Mouse (Mus musculus) stomach, postnatal 0 days (tissue): ENCODE results near the gene Olfr986. TPM values are rescaled to one million over a fixed set of nuclear protein-coding genes. Genes with fewer than 3 reads are reported as not detected.

ENCODE experiments used
- ATAC-seq: fragments of 200-750 bp; cut with Nextera tagmentation; 2 replicates; pipeline ENCODE4 v1.8.0; 2017; ENCODE audit not compliant: low FRiP score, low TSS enrichment
- DNase-seq: peaks from one replicate; pipeline ENCODE4 v3.0.0-alpha.2; 2016; ENCODE audit warnings: low spot score
- H3K27ac ChIP-seq: fragments of 300-500 bp; sonication (generic); replicated peaks from 2 replicates; pipeline ENCODE4 v1.5.1; 2014; ENCODE audit warnings: mild to moderate bottlenecking, control low read depth
- H3K27me3 ChIP-seq: fragments of 300-500 bp; sonication (generic); 2 replicates; pipeline ENCODE4 v1.6.1; 2014; ENCODE audit warnings: low read length; ENCODE audit not compliant: control insufficient read depth, insufficient read depth
- H3K36me3 ChIP-seq: fragments of 300-500 bp; sonication (generic); 2 replicates; pipeline ENCODE4 v1.6.1; 2014; ENCODE audit warnings: low read length, mixed read lengths; ENCODE audit not compliant: control insufficient read depth, insufficient read depth
- H3K4me1 ChIP-seq: fragments of 300-500 bp; sonication (generic); replicated peaks from 2 replicates; pipeline ENCODE4 v1.6.1; 2014; ENCODE audit warnings: antibody characterized with exemption; ENCODE audit not compliant: control insufficient read depth, insufficient read depth
- H3K4me2 ChIP-seq: fragments of 300-500 bp; sonication (generic); replicated peaks from 2 replicates; pipeline ENCODE4 v1.6.1; 2014; ENCODE audit warnings: low read depth, mild to moderate bottlenecking, control low read depth, moderate library complexity
- H3K4me3 ChIP-seq: fragments of 300-500 bp; sonication (generic); 2 replicates; pipeline ENCODE4 v1.5.1; 2014; ENCODE audit warnings: low read depth, low read length, control low read depth
- H3K9ac ChIP-seq: fragments of 300-500 bp; sonication (generic); 2 replicates; pipeline ENCODE4 v1.6.1; 2014; ENCODE audit warnings: mild to moderate bottlenecking, low read length, control low read depth, mixed read lengths
- H3K9me3 ChIP-seq: fragments of 300-500 bp; sonication (generic); 2 replicates; pipeline ENCODE4 v1.6.1; 2016; ENCODE audit warnings: low read length; ENCODE audit not compliant: control insufficient read depth
- CTCF ChIP-seq: IDR thresholded peaks from 2 replicates; pipeline ENCODE4 v1.5.1; 2016; ENCODE audit warnings: antibody characterized with exemption, low read depth, mild to moderate bottlenecking, moderate library complexity
- EP300 ChIP-seq: optimal IDR thresholded peaks from 2 replicates; pipeline ENCODE3; 2016; ENCODE audit warnings: antibody characterized with exemption
- WGBS: fragments of 180-500 bp; shearing (Covaris S2); extraction: QIAGEN DNeasy Blood & Tissue Kit; methylation state at CpG from one replicate; pipeline ENCODE4 v1.1.7; 2014; 5-methylcytosine and 5-hydroxymethylcytosine counted together
- polyA plus RNA-seq: library from polyadenylated mRNA; unstranded; fragments of >200 nt; fragmentation: Nextera tagmentation; extraction: Ambion mirVana; gene quantifications from 2 replicates; pipeline ENCODE4 v1.2.1, GENCODE M21; 2015

Gene Olfr986
- polyA plus RNA-seq, 1 experiment from 2014 or later, result not detected

DNA sequence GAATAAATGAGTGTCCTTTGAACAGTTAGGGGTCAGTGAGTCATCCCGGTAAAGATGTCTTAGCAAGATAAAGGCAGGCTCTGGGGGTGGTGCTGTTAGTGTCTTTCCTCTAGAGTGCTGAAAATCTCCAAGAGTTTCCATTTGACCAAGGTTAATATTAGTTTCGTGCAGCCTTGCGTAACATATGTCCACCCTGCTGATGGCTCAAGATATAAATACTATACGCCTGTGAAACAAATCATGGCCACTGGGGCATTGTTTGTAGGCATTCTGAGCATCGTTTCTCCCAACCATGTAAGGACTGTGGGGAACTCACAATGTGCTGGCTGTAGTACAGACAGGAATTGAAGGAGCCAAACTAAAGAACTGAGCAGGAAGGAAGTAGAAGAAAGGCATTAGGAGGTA lies 25.8 kb downstream of the Olfr986 start:
- H3K9me3 ChIP-seq, result no peaks in the 10 kb centered on the region
- H3K27ac ChIP-seq, result no peak overlapping the region
- no peaks in the 10 kb centered on the region for H3K27me3 ChIP-seq
- DNase-seq (no peak), ATAC-seq (no peak)
- no peak for TF ChIP-seq EP300
- TF ChIP-seq CTCF, result no peak
- peaks cover 7% of the 10 kb centered on the region for H3K36me3 ChIP-seq
- H3K4me3 ChIP-seq, result no peak overlapping the region
- no peaks in the 10 kb centered on the region for H3K4me1 ChIP-seq
- no peak overlapping the region for H3K9ac ChIP-seq
- H3K4me2 ChIP-seq, result no peak overlapping the region
- WGBS, result 79% methylated on average over 5 of the region's 5 CpGs

DNA sequence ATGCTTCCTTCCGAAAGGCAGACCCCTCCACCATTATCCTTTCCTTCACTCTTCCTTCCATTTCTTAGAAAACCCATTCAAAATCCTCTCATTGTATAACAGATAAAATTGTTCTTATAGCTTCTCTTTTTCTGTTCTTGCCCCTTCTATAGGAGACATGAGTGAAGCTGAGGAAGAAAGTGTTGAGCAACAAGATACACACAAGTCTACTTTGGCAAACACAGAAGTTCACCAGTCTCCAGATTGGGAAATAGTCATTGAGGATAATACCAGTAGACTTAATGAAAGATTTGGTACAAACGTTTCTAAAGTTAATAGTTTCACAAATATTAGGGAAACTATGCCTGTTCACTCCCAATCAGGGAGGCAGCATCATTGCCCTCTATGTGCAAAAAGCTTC lies 30.0 kb downstream of the Olfr986 start:
- H3K4me3 ChIP-seq, result no peak overlapping the region
- H3K9me3 ChIP-seq, result no peaks in the 10 kb centered on the region
- DNase-seq (no peak), ATAC-seq (no peak)
- TF ChIP-seq EP300 (no peak), CTCF (no peak)
- H3K27me3 ChIP-seq, result no peaks in the 10 kb centered on the region
- H3K4me1 ChIP-seq, result no peaks in the 10 kb centered on the region
- H3K4me2 ChIP-seq, result no peak overlapping the region
- H3K36me3 ChIP-seq, result peaks cover 8% of the 10 kb centered on the region
- no peak overlapping the region for H3K9ac ChIP-seq
- H3K27ac ChIP-seq, result no peak overlapping the region
- 89% methylated on average over 2 of the region's 2 CpGs for WGBS

DNA sequence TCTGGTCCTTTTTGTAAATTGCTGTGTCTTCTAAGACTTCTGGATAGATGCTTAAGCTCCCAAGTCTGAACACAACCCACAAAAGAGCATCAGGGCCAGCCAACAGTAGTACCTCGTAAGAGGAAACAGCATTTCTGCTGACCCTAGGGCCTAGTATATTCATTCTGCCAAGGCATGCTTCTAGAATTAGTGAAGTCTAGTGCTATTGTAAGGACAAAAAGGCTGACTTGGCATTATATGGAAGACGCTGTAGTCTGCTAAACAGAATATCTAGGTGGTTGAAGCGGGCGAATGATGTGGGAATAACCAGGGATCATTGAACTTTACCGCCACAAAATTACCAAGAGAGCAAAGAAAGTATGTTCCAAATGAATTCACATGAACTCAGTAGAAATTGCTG lies 33.3 kb downstream of the Olfr986 start:
- DNase-seq (no peak), ATAC-seq (no peak)
- no peak overlapping the region for H3K27ac ChIP-seq
- no peak overlapping the region for H3K4me2 ChIP-seq
- H3K4me3 ChIP-seq, result no peak overlapping the region
- H3K4me1 ChIP-seq, result no peaks in the 10 kb centered on the region
- peaks cover 6% of the 10 kb centered on the region for H3K36me3 ChIP-seq
- H3K9me3 ChIP-seq, result no peaks in the 10 kb centered on the region
- TF ChIP-seq CTCF (no peak), EP300 (no peak)
- WGBS, result 93% methylated on average over 5 of the region's 5 CpGs
- H3K27me3 ChIP-seq, result no peaks in the 10 kb centered on the region
- H3K9ac ChIP-seq, result no peak overlapping the region

DNA sequence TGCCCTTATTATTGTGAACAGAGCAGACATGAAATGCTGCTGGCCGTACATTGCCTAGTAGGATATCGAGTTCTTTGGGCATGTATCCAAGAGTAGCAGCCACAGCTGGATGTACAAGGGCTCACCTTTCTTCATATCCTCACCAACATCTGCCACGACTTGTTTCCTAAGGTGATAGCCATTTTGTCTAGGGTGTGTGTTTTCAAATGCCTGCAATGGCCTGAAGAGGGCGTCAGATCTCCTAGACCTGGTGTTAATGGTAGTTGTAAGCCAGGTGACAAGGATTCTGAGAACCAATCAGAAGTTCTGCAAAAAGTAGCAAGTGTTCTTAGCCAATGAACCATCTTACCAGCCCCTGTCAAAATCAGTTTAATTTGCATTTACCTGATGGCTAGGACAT lies 35.9 kb downstream of the Olfr986 start:
- ATAC-seq (no peak), DNase-seq (no peak)
- Histone ChIP-seq H3K4me2 (no peak overlapping the region), H3K9ac (no peak overlapping the region), H3K4me1 (no peaks in the 10 kb centered on the region), H3K27me3 (no peaks in the 10 kb centered on the region), H3K9me3 (no peaks in the 10 kb centered on the region), H3K27ac (no peak overlapping the region), H3K36me3 (peaks cover under 1% of the 10 kb centered on the region; the same call in 1 of the 2 replicates), H3K4me3 (no peak overlapping the region)
- 65% methylated on average over 4 of the region's 4 CpGs for WGBS
- TF ChIP-seq EP300, result no peak
- no peak for TF ChIP-seq CTCF

DNA sequence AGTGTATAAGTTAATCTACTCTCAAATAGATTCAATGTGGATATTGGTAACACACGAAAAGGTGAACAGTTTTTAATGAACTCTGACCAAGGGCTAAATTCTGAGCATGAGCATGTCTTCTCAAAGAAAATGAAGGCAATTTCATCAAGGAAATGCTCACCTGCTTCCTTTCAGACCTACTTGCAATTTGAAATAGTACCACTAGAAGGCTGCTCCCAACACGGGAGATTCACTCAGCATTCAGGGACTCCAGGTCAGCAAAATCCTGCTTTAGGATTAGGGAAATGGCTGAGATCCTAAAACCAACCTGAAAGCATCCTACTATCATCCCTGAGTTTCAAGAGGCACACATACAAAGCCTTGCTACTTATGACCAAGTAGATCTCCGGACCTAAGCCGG lies 43.6 kb downstream of the Olfr986 start:
- no peak overlapping the region for H3K27ac ChIP-seq
- DNase-seq (no peak), ATAC-seq (no peak)
- H3K36me3 ChIP-seq, result no peaks in the 10 kb centered on the region
- TF ChIP-seq EP300 (no peak), CTCF (peak; percentile 47)
- no peaks in the 10 kb centered on the region for H3K9me3 ChIP-seq
- no peaks in the 10 kb centered on the region for H3K4me1 ChIP-seq
- 61% methylated on average over 4 of the region's 4 CpGs for WGBS
- H3K4me2 ChIP-seq, result no peak overlapping the region
- no peak overlapping the region for H3K9ac ChIP-seq
- H3K27me3 ChIP-seq, result no peaks in the 10 kb centered on the region
- no peak overlapping the region for H3K4me3 ChIP-seq

GRCm38 (mm10) chr9:40227874-40228789 lies 47.4 kb downstream of the Olfr986 start:
- TF ChIP-seq EP300, result no peak
- peak; percentile 92 for TF ChIP-seq CTCF
- ATAC-seq, result peak; percentile 63; the same call in 1 of the 2 replicates
- no peak overlapping the region for H3K9ac ChIP-seq
- 67% methylated on average over 10 of the region's 10 CpGs for WGBS
- no peaks in the 10 kb centered on the region for H3K36me3 ChIP-seq
- no peaks in the 10 kb centered on the region for H3K9me3 ChIP-seq
- H3K27me3 ChIP-seq, result no peaks in the 10 kb centered on the region
- H3K4me1 ChIP-seq, result no peaks in the 10 kb centered on the region
- H3K4me3 ChIP-seq, result no peak overlapping the region
- no peak overlapping the region for H3K4me2 ChIP-seq
- DNase-seq, result peak; percentile 72
- H3K27ac ChIP-seq, result no peak overlapping the region
